Mouse (Mus musculus) kidney, embryonic 15.5 days (tissue): ENCODE results near the gene Sesn3. TPM values are rescaled to one million over a fixed set of nuclear protein-coding genes. Genes with fewer than 3 reads are reported as not detected.
"Not testable (repeated sequence)": the region's sequence is repeated elsewhere in the genome, so short reads cannot be mapped to it uniquely, and the experiment has no call there.

ENCODE experiments used
- ATAC-seq: fragments of 200-750 bp; cut with Nextera tagmentation; replicated peaks from 2 replicates; pipeline ENCODE4 v1.8.0; 2017; ENCODE audit warnings: moderate TSS enrichment; ENCODE audit not compliant: low FRiP score
- H3K27ac ChIP-seq: fragments of 300-500 bp; sonication (generic); 2 replicates; pipeline ENCODE4 v1.5.1; 2015; ENCODE audit warnings: mild to moderate bottlenecking, inconsistent platforms
- H3K27me3 ChIP-seq: fragments of 300-500 bp; sonication (generic); 2 replicates; pipeline ENCODE4 v1.6.1; 2015; ENCODE audit warnings: inconsistent platforms
- H3K36me3 ChIP-seq: fragments of 300-500 bp; sonication (generic); 2 replicates; pipeline ENCODE4 v1.6.1; 2015; ENCODE audit warnings: inconsistent platforms
- H3K4me1 ChIP-seq: fragments of 300-500 bp; sonication (generic); 2 replicates; pipeline ENCODE4 v1.6.1; 2015; ENCODE audit warnings: inconsistent platforms
- H3K4me2 ChIP-seq: fragments of 300-500 bp; sonication (generic); 2 replicates; pipeline ENCODE4 v1.6.1; 2015; ENCODE audit warnings: moderate library complexity, mild to moderate bottlenecking, inconsistent platforms
- H3K4me3 ChIP-seq: fragments of 300-500 bp; sonication (generic); replicated peaks from 2 replicates; pipeline ENCODE4 v1.5.1; 2015; ENCODE audit warnings: mild to moderate bottlenecking, inconsistent platforms
- H3K9ac ChIP-seq: fragments of 300-500 bp; sonication (generic); 2 replicates; pipeline ENCODE4 v1.6.1; 2015; ENCODE audit warnings: mild to moderate bottlenecking, inconsistent platforms
- H3K9me3 ChIP-seq: fragments of 300-500 bp; sonication (generic); replicated peaks from 2 replicates; pipeline ENCODE4 v1.6.1; 2016; ENCODE audit warnings: inconsistent platforms
- WGBS: fragments of 180-500 bp; shearing (Covaris S2); methylation state at CpG from one replicate; pipeline ENCODE4 v1.1.7; 2015; ENCODE audit warnings: mixed read lengths; 5-methylcytosine and 5-hydroxymethylcytosine counted together
- polyA plus RNA-seq: library from polyadenylated mRNA; unstranded; fragments of >200 nt; fragmentation: Nextera tagmentation; extraction: Ambion mirVana; gene quantifications from 2 replicates; pipeline ENCODE4 v1.2.1, GENCODE M21; 2015

Gene Sesn3
- 20.9 and 21.7 TPM in 2 replicates for polyA plus RNA-seq

- peak within 1 kb of the TSS; percentile 43 for H3K9ac ChIP-seq
- no peaks in the 10 kb centered on the region for H3K27me3 ChIP-seq
- peak; percentile 58 for ATAC-seq
- peak within 1 kb of the TSS; percentile 65 for H3K4me2 ChIP-seq
- peak within 1 kb of the TSS; percentile 94 for H3K4me3 ChIP-seq
- 3% methylated on average over 25 of the region's 25 CpGs for WGBS
- no peaks in the 10 kb centered on the region for H3K36me3 ChIP-seq
- H3K9me3 ChIP-seq = no peaks in the 10 kb centered on the region
- peaks cover 14% of the 10 kb centered on the region for H3K4me1 ChIP-seq
- H3K27ac ChIP-seq = peak within 1 kb of the TSS; percentile 96
Measured at GRCm38 (mm10) chr9:14274986-14275720, at the start of gene Sesn3. TSS of gene Sesn3 (plus strand) at chr9:14275067.

GRCm38 (mm10) chr9:14227086-14227485, 47.8 kb upstream of the Sesn3 start:
- not testable (repeated sequence) for H3K4me1 ChIP-seq, H3K27ac ChIP-seq, H3K27me3 ChIP-seq, H3K9ac ChIP-seq, ATAC-seq, H3K4me3 ChIP-seq, H3K4me2 ChIP-seq, H3K9me3 ChIP-seq, H3K36me3 ChIP-seq
- WGBS = 79% methylated on average over 2 of the region's 2 CpGs

- Histone ChIP-seq H3K4me3 (no peak overlapping the region), H3K4me1 (peaks cover 19% of the 10 kb centered on the region), H3K36me3 (no peaks in the 10 kb centered on the region), H3K4me2 (no peak overlapping the region), H3K9ac (no peak overlapping the region), H3K27ac (peak overlapping the region; percentile 80), H3K27me3 (no peaks in the 10 kb centered on the region), H3K9me3 (no peaks in the 10 kb centered on the region)
- WGBS = 30% methylated on average over 7 of the region's 7 CpGs
- ATAC-seq = peak; percentile 94
Measured at GRCm38 (mm10) chr9:14233702-14234373, 41.0 kb upstream of the Sesn3 start.

- Histone ChIP-seq H3K4me2 (no peak overlapping the region), H3K9me3 (no peaks in the 10 kb centered on the region), H3K4me3 (no peak overlapping the region), H3K9ac (no peak overlapping the region), H3K27me3 (no peaks in the 10 kb centered on the region), H3K4me1 (peaks cover 19% of the 10 kb centered on the region), H3K27ac (no peak overlapping the region), H3K36me3 (no peaks in the 10 kb centered on the region)
- ATAC-seq = no peak
- 83% methylated on average over 2 of the region's 2 CpGs for WGBS
Measured at GRCm38 (mm10) chr9:14235286-14235685, 39.6 kb upstream of the Sesn3 start.

GRCm38 (mm10) chr9:14241003-14241402, 33.9 kb upstream of the Sesn3 start:
- H3K4me2 ChIP-seq, H3K36me3 ChIP-seq, H3K9me3 ChIP-seq, H3K27ac ChIP-seq, ATAC-seq, H3K27me3 ChIP-seq, H3K4me3 ChIP-seq, H3K9ac ChIP-seq: not testable (repeated sequence)
- peaks cover 24% of the 10 kb centered on the region for H3K4me1 ChIP-seq
- WGBS = 68% methylated on average over 1 of the region's 1 CpGs

GRCm38 (mm10) chr9:14242308-14242707, 32.6 kb upstream of the Sesn3 start:
- Histone ChIP-seq H3K27me3 (no peaks in the 10 kb centered on the region), H3K36me3 (no peaks in the 10 kb centered on the region), H3K9ac (no peak overlapping the region), H3K4me1 (peaks cover 36% of the 10 kb centered on the region), H3K27ac (no peak overlapping the region), H3K9me3 (no peaks in the 10 kb centered on the region), H3K4me3 (no peak overlapping the region), H3K4me2 (no peak overlapping the region)
- WGBS = 48% methylated on average over 2 of the region's 2 CpGs
- ATAC-seq = no peak

- H3K4me1 ChIP-seq = peaks cover 47% of the 10 kb centered on the region
- 44% methylated on average over 9 of the region's 9 CpGs for WGBS
Measured at GRCm38 (mm10) chr9:14244528-14244927, 30.3 kb upstream of the Sesn3 start.

GRCm38 (mm10) chr9:14245013-14245586, 29.8 kb upstream of the Sesn3 start:
- H3K4me1 ChIP-seq = peaks cover 47% of the 10 kb centered on the region
- H3K27ac ChIP-seq = peak overlapping the region; percentile 47
- no peak overlapping the region for H3K9ac ChIP-seq
- no peaks in the 10 kb centered on the region for H3K27me3 ChIP-seq
- no peaks in the 10 kb centered on the region for H3K36me3 ChIP-seq
- no peak for ATAC-seq
- no peak overlapping the region for H3K4me2 ChIP-seq
- no peaks in the 10 kb centered on the region for H3K9me3 ChIP-seq
- H3K4me3 ChIP-seq = no peak overlapping the region
- 37% methylated on average over 7 of the region's 7 CpGs for WGBS

More at GRCm38 (mm10) chr9:14244528-14244927, 30.3 kb upstream of the Sesn3 start:
- H3K36me3 ChIP-seq = no peaks in the 10 kb centered on the region
- no peak overlapping the region for H3K4me2 ChIP-seq
- H3K27ac ChIP-seq = peak overlapping the region; percentile 47
- no peaks in the 10 kb centered on the region for H3K9me3 ChIP-seq
- no peak for ATAC-seq
- no peaks in the 10 kb centered on the region for H3K27me3 ChIP-seq
- no peak overlapping the region for H3K9ac ChIP-seq
- H3K4me3 ChIP-seq = no peak overlapping the region

GRCm38 (mm10) chr9:14246016-14246799, 28.7 kb upstream of the Sesn3 start:
- peak; percentile 94 for ATAC-seq
- Histone ChIP-seq H3K27me3 (no peaks in the 10 kb centered on the region), H3K9ac (no peak overlapping the region), H3K36me3 (no peaks in the 10 kb centered on the region), H3K4me3 (no peak overlapping the region), H3K4me1 (peaks cover 47% of the 10 kb centered on the region), H3K4me2 (peak overlapping the region; percentile 42), H3K27ac (peak overlapping the region; percentile 87), H3K9me3 (no peaks in the 10 kb centered on the region)
- 9% methylated on average over 11 of the region's 11 CpGs for WGBS

- 0 out of 2 replicates have a peak, but pooled peaks have one; percentile 3 for ATAC-seq
- 47% methylated on average over 12 of the region's 12 CpGs for WGBS
Measured at GRCm38 (mm10) chr9:14247480-14248208, 27.2 kb upstream of the Sesn3 start.

GRCm38 (mm10) chr9:14248209-14248596, 26.7 kb upstream of the Sesn3 start:
- no peaks in the 10 kb centered on the region for H3K27me3 ChIP-seq
- peaks cover 47% of the 10 kb centered on the region for H3K4me1 ChIP-seq
- WGBS = 64% methylated on average over 3 of the region's 3 CpGs
- H3K36me3 ChIP-seq = no peaks in the 10 kb centered on the region
- no peak for ATAC-seq
- no peak overlapping the region for H3K9ac ChIP-seq
- no peak overlapping the region for H3K4me2 ChIP-seq
- H3K27ac ChIP-seq = peak overlapping the region; percentile 87
- no peaks in the 10 kb centered on the region for H3K9me3 ChIP-seq
- H3K4me3 ChIP-seq = no peak overlapping the region

More at GRCm38 (mm10) chr9:14247480-14248208, 27.2 kb upstream of the Sesn3 start:
- no peaks in the 10 kb centered on the region for H3K36me3 ChIP-seq
- no peak overlapping the region for H3K9ac ChIP-seq
- H3K27ac ChIP-seq = peak overlapping the region; percentile 87
- no peak overlapping the region for H3K4me2 ChIP-seq
- peaks cover 47% of the 10 kb centered on the region for H3K4me1 ChIP-seq
- no peak overlapping the region for H3K4me3 ChIP-seq
- no peaks in the 10 kb centered on the region for H3K9me3 ChIP-seq
- no peaks in the 10 kb centered on the region for H3K27me3 ChIP-seq
